Mouse (Mus musculus) heart, embryonic 14.5 days (tissue): ENCODE data around the gene Dnajc5g. TPM values are rescaled to one million over a fixed set of nuclear protein-coding genes. Genes with fewer than 3 reads are reported as not detected.

ENCODE experiments used
- ATAC-seq: fragments of 200-750 bp; cut with Nextera tagmentation; 2 replicates; pipeline ENCODE4 v1.8.0; 2017; ENCODE audit warnings: low read depth, moderate TSS enrichment; ENCODE audit not compliant: insufficient number of reproducible peaks, insufficient read depth, low FRiP score
- H3K27ac ChIP-seq, 2 experiments: fragments of 200-500 bp in 1 of 2; fragments of 300-500 bp in 1 of 2; sonication (generic) in 1 of 2; replicated peaks in 1 of 2; 2 replicates each; pipeline ENCODE4 v1.5.1; 2012 to 2014; ENCODE audit warnings: low read depth in 2 of 2, low read length in 2 of 2, control low read depth in 1 of 2, mild to moderate bottlenecking in 1 of 2, mixed read lengths in 1 of 2; ENCODE audit not compliant: control insufficient read depth in 1 of 2, insufficient read depth in 1 of 2
- H3K27me3 ChIP-seq: fragments of 300-500 bp; sonication (generic); 2 replicates; pipeline ENCODE4 v1.6.1; 2014; ENCODE audit warnings: mild to moderate bottlenecking, low read length, control low read depth; ENCODE audit not compliant: control insufficient read depth, insufficient read depth
- H3K36me3 ChIP-seq: fragments of 300-500 bp; sonication (generic); 2 replicates; pipeline ENCODE4 v1.6.1; 2014; ENCODE audit warnings: mild to moderate bottlenecking, control low read depth, low read length, mixed read lengths; ENCODE audit not compliant: control insufficient read depth, insufficient read depth
- H3K4me1 ChIP-seq, 2 experiments: fragments of 200-500 bp in 1 of 2; fragments of 300-500 bp in 1 of 2; sonication (generic) in 1 of 2; 2 replicates each; pipeline ENCODE4 v1.6.1; 2012 to 2014; ENCODE audit warnings: low read length in 2 of 2, control low read depth in 1 of 2, mixed read lengths in 1 of 2; ENCODE audit not compliant: control insufficient read depth in 2 of 2, insufficient read depth in 2 of 2
- H3K4me2 ChIP-seq: fragments of 300-500 bp; sonication (generic); 2 replicates; pipeline ENCODE4 v1.6.1; 2014; ENCODE audit warnings: mild to moderate bottlenecking, low read length
- H3K4me3 ChIP-seq, 2 experiments: fragments of 200-500 bp in 1 of 2; fragments of 300-500 bp in 1 of 2; sonication (generic) in 1 of 2; 2 replicates each; pipeline ENCODE4 v1.5.1; 2012 to 2014; ENCODE audit warnings: low read length in 2 of 2, mild to moderate bottlenecking in 2 of 2, control low read depth in 1 of 2, low read depth in 1 of 2, moderate library complexity in 1 of 2; ENCODE audit not compliant: control insufficient read depth in 1 of 2, insufficient read depth in 1 of 2
- H3K9ac ChIP-seq: fragments of 300-500 bp; sonication (generic); 2 replicates; pipeline ENCODE4 v1.6.1; 2014; ENCODE audit warnings: mild to moderate bottlenecking, low read length
- H3K9me3 ChIP-seq: fragments of 300-500 bp; sonication (generic); 2 replicates; pipeline ENCODE4 v1.6.1; 2016; ENCODE audit warnings: low read length, control low read depth; ENCODE audit not compliant: control insufficient read depth
- WGBS: fragments of 180-500 bp; shearing (Covaris S2); extraction: QIAGEN DNeasy Blood & Tissue Kit; methylation state at CpG from one replicate; pipeline ENCODE4 v1.1.7; 2014; 5-methylcytosine and 5-hydroxymethylcytosine counted together
- polyA plus RNA-seq: library from polyadenylated mRNA; unstranded; fragments of >200 nt; fragmentation: Nextera tagmentation; extraction: Ambion mirVana; gene quantifications from 2 replicates; pipeline ENCODE4 v1.2.1, GENCODE M21; 2014

Gene Dnajc5g
- polyA plus RNA-seq, 1 experiment from 2014 or later, result not detected

GRCm38 (mm10) chr5:31080795-31081164 lies 25.3 kb upstream of the Dnajc5g start:
- Histone ChIP-seq H3K27me3 (no peaks in the 10 kb centered on the region), H3K4me2 (no peak overlapping the region), H3K9ac (no peak overlapping the region), H3K36me3 (peaks cover 34% of the 10 kb centered on the region), H3K27ac (no peak overlapping the region), H3K4me3 (no peak overlapping the region), H3K9me3 (no peaks in the 10 kb centered on the region), H3K4me1 (peaks cover 17 to 28% of the 10 kb centered on the region in 2 experiments)
- ATAC-seq, result no peak
- WGBS, result 60% methylated on average over 3 of the region's 3 CpGs

- ATAC-seq, result no peak
- H3K4me2 ChIP-seq, result no peak overlapping the region
- H3K4me1 ChIP-seq, result peaks cover 17 to 28% of the 10 kb centered on the region in 2 experiments
- H3K27ac ChIP-seq, result no peak overlapping the region
- H3K27me3 ChIP-seq, result no peaks in the 10 kb centered on the region
- H3K36me3 ChIP-seq, result peaks cover 28% of the 10 kb centered on the region
- H3K9me3 ChIP-seq, result no peaks in the 10 kb centered on the region
- WGBS, result 82% methylated on average over 3 of the region's 3 CpGs
- no peak overlapping the region for H3K4me3 ChIP-seq
- no peak overlapping the region for H3K9ac ChIP-seq
Observed at GRCm38 (mm10) chr5:31081386-31081785, 24.7 kb upstream of the Dnajc5g start.

- peak overlapping the region; percentile 4; the same call in 1 of the 2 replicates for H3K9ac ChIP-seq
- ATAC-seq, result no peak
- H3K4me2 ChIP-seq, result peak overlapping the region; percentile 52
- WGBS, result 7% methylated on average over 5 of the region's 5 CpGs
- peaks cover 17 to 28% of the 10 kb centered on the region in 2 experiments for H3K4me1 ChIP-seq
- no peaks in the 10 kb centered on the region for H3K27me3 ChIP-seq
- H3K27ac ChIP-seq, result 0 out of 4 replicates have a peak overlapping the region, but pooled peaks of 1 of the 2 experiments have one; percentile 66
- 0 out of 4 replicates have a peak overlapping the region, but pooled peaks of 1 of the 2 experiments have one; percentile 11 for H3K4me3 ChIP-seq
- H3K36me3 ChIP-seq, result peaks cover 18% of the 10 kb centered on the region
- H3K9me3 ChIP-seq, result no peaks in the 10 kb centered on the region
Observed at GRCm38 (mm10) chr5:31082355-31082754, 23.7 kb upstream of the Dnajc5g start.

GRCm38 (mm10) chr5:31082935-31083625 lies 23.0 kb upstream of the Dnajc5g start:
- WGBS, result 5% methylated on average over 12 of the region's 12 CpGs
- Histone ChIP-seq H3K27ac (peak overlapping the region; percentile 30 to 66), H3K4me3 (peak overlapping the region; percentile 5 to 11; a peak in 2 of 4 replicates), H3K27me3 (peaks cover 5% of the 10 kb centered on the region; the same call in 1 of the 2 replicates), H3K4me1 (peaks cover 17 to 28% of the 10 kb centered on the region in 2 experiments), H3K4me2 (peak overlapping the region; percentile 52), H3K36me3 (peaks cover 11% of the 10 kb centered on the region), H3K9ac (peak overlapping the region; percentile 30; the same call in 1 of the 2 replicates), H3K9me3 (no peaks in the 10 kb centered on the region)
- ATAC-seq, result peak; percentile 48; the same call in 1 of the 2 replicates

GRCm38 (mm10) chr5:31083949-31084348 lies 22.1 kb upstream of the Dnajc5g start:
- peak overlapping the region in 1 of 2 experiments; percentile 37; a peak in 1 of 4 replicates for H3K27ac ChIP-seq

GRCm38 (mm10) chr5:31086606-31087005 lies 19.5 kb upstream of the Dnajc5g start:
- Histone ChIP-seq H3K4me1 (peaks cover 17 to 28% of the 10 kb centered on the region in 2 experiments), H3K4me3 (no peak overlapping the region), H3K27me3 (peaks cover 40% of the 10 kb centered on the region), H3K36me3 (no peaks in the 10 kb centered on the region), H3K9ac (no peak overlapping the region), H3K9me3 (no peaks in the 10 kb centered on the region), H3K4me2 (no peak overlapping the region), H3K27ac (no peak overlapping the region)
- WGBS, result 24% methylated on average over 7 of the region's 7 CpGs
- ATAC-seq, result no peak

More at GRCm38 (mm10) chr5:31083949-31084348, 22.1 kb upstream of the Dnajc5g start:
- Histone ChIP-seq H3K4me2 (peak overlapping the region; percentile 52), H3K9me3 (no peaks in the 10 kb centered on the region), H3K36me3 (peaks cover 2% of the 10 kb centered on the region; the same call in 1 of the 2 replicates), H3K9ac (no peak overlapping the region), H3K27me3 (peaks cover 13% of the 10 kb centered on the region), H3K4me3 (no peak overlapping the region), H3K4me1 (peaks cover 17 to 28% of the 10 kb centered on the region in 2 experiments)
- peak; percentile 38; the same call in 1 of the 2 replicates for ATAC-seq
- WGBS, result 4% methylated on average over 8 of the region's 8 CpGs

GRCm38 (mm10) chr5:31087131-31087530 lies 19.0 kb upstream of the Dnajc5g start:
- Histone ChIP-seq H3K27me3 (peaks cover 45% of the 10 kb centered on the region), H3K36me3 (no peaks in the 10 kb centered on the region), H3K4me3 (no peak overlapping the region), H3K4me1 (peaks cover 17 to 25% of the 10 kb centered on the region in 2 experiments), H3K4me2 (no peak overlapping the region), H3K27ac (no peak overlapping the region), H3K9ac (no peak overlapping the region), H3K9me3 (no peaks in the 10 kb centered on the region)
- no peak for ATAC-seq
- WGBS, result 64% methylated on average over 2 of the region's 2 CpGs
